Comparison of ENCODE assay signal across 8 mouse cellular contexts in the genomic region with DNA sequence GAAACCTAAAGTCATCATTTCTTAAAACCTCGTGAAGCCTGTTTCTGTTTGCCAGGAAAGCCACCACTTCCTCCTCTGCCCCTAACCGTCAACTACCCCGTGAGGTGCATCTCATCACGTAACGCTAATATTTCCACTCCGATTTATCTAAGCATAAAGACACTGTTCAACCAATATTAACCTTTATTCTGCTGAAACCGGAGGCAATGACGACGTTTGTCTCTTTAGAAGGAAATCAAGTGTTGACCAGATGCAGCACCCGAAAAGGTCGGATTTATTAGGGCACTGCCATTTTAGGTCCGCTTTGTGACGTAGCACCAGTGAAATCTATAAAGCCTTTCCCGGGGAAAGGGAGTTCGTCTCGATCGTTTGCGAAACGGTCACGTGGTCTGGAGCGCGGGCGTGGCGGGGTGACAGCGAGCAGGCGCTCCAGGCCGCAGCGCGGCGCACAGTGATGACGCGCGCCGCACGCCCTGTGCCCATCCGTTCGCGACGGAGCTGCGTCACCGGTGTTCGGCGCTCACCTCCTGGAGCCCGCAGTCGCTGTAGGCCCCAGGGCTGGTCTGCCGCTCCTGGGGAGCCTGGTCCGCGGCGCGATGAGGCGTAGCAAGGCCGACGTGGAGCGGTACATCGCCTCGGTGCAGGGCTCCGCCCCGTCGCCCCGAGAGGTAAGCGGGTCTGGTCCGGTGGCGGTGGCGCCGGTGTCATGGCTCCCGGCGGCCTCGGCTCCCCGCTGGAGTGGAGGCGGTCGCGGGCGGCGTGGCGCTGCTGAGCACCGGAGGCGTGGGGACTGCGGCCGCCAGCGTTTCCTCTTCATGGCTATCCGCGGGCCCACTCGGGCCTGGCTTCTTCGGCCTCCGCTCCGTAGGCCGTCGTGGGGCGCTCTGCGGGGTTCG. TPM values are rescaled to one million over a fixed set of nuclear protein-coding genes. Genes with fewer than 3 reads are reported as not detected.
A peak's percentile ranks its signal among the peaks of the same experiment; 100 is the strongest.
DNase-seq lines count a peak whose midpoint lies in the region; ATAC-seq and TF ChIP-seq lines count a peak whose summit lies in the region.

Gene Ranbp2 (plus strand): TSS at position 537 of the 896 bp plus-strand sequence.

- no peaks in the 10 kb centered on the region for H3K36me3 ChIP-seq in G1E (replicated peaks)
- H3K36me3 ChIP-seq in forebrain, embryonic 16.5 days (ENCODE audit: control insufficient read depth, insufficient read depth): no peaks in the 10 kb centered on the region
- 0 out of 2 replicates have a peak, but pooled peaks cover 6% of the 10 kb centered on the region for H3K36me3 ChIP-seq in lung, embryonic 14.5 days (ENCODE audit: insufficient read depth)
- H3K36me3 ChIP-seq in thymus, adult 2 months (ENCODE audit: control insufficient read depth, insufficient read depth, low read length): no peaks in the 10 kb centered on the region

- WGBS in forebrain, embryonic 16.5 days: 0% methylated on average over 90 of the region's 91 CpGs
- under 1% methylated on average over 89 of the region's 91 CpGs for WGBS in lung, embryonic 14.5 days
- under 1% methylated on average over 91 of the region's 91 CpGs for WGBS in olfactory bulb, adult 2 months
- under 1% methylated on average over 83 of the region's 91 CpGs for WGBS in thymus, adult 2 months

- no peaks in the 10 kb centered on the region for H3K9me3 ChIP-seq in G1E (replicated peaks)
- no peaks in the 10 kb centered on the region for H3K9me3 ChIP-seq in forebrain, embryonic 16.5 days (ENCODE audit: control insufficient read depth, low read length)
- no peaks in the 10 kb centered on the region for H3K9me3 ChIP-seq in lung, embryonic 14.5 days (ENCODE audit: low read depth, low read length)

- H3K4me1 ChIP-seq in G1E (ENCODE audit: insufficient read depth, low read depth, low read length): peaks cover 12% of the 10 kb centered on the region
- peaks cover 13% of the 10 kb centered on the region for H3K4me1 ChIP-seq in forebrain, embryonic 16.5 days (replicated peaks; ENCODE audit: control insufficient read depth, insufficient read depth, low read length)
- H3K4me1 ChIP-seq in lung, embryonic 14.5 days (ENCODE audit: insufficient read depth): no peaks in the 10 kb centered on the region
- H3K4me1 ChIP-seq in olfactory bulb, adult 2 months (ENCODE audit: control insufficient read depth, insufficient read depth, low read length): no peaks in the 10 kb centered on the region
- no peaks in the 10 kb centered on the region; the same call in 1 of the 2 replicates for H3K4me1 ChIP-seq in thymus, adult 2 months (replicated peaks; ENCODE audit: control insufficient read depth, insufficient read depth, low read length)

- intact Hi-C loops in heart, postnatal 36 days (cut with DNase I): loop anchor here (5.0 kb wide), 3 partner anchors 39 to 189 kb away; partner anchors contain the start of genes Ccdc138 and Gcc2

- no peaks in the 10 kb centered on the region for H3K27me3 ChIP-seq in G1E (ENCODE audit: insufficient read depth, low read length)
- H3K27me3 ChIP-seq in forebrain, embryonic 16.5 days (replicated peaks; ENCODE audit: control insufficient read depth, insufficient read depth, low read length): no peaks in the 10 kb centered on the region
- no peaks in the 10 kb centered on the region for H3K27me3 ChIP-seq in lung, embryonic 14.5 days (ENCODE audit: insufficient read depth, low read length)
- no peaks in the 10 kb centered on the region for H3K27me3 ChIP-seq in thymus, adult 2 months (ENCODE audit: control insufficient read depth, insufficient read depth, low read length)

- no peak for TF ChIP-seq CTCF in G1E (IDR thresholded peaks at IDR 0.05; ENCODE audit: low read depth, low read length)
- peak; percentile 32 for TF ChIP-seq CTCF in layer of hippocampus, adult 2 months (conservative IDR thresholded peaks at IDR 0.05)
- TF ChIP-seq CTCF in lung, embryonic 14.5 days (IDR thresholded peaks at IDR 0.05; ENCODE audit: low read depth): no peak
- no peak for TF ChIP-seq CTCF in olfactory bulb, adult 2 months (IDR thresholded peaks at IDR 0.05; ENCODE audit: insufficient read depth, low read depth, low read length)
- TF ChIP-seq CTCF in thymus, adult 2 months (IDR thresholded peaks at IDR 0.05; ENCODE audit: borderline replicate concordance, control insufficient read depth, extremely low read depth, insufficient read depth, low read length, poor library complexity): peak; percentile 55; the same call in 1 of the 2 replicates

- peak; percentile 52 for DNase-seq in G1E (ENCODE audit: low spot score)
- peak; percentile 98 to 100 for DNase-seq in cerebellum, adult 18-20 months
- DNase-seq in heart, postnatal 36 days: peak; percentile 97
- DNase-seq in layer of hippocampus, adult 2 months (ENCODE audit: low spot score in 2 of 2): peak; percentile 97 to 98
- DNase-seq in lung, embryonic 14.5 days: peak; percentile 100
- peak; percentile 97 for DNase-seq in thymus, adult 2 months

- peak within 1 kb of the TSS; percentile 94 for H3K27ac ChIP-seq in forebrain, embryonic 16.5 days (ENCODE audit: low read length)
- peak within 1 kb of the TSS; percentile 99 for H3K27ac ChIP-seq in layer of hippocampus, adult 2 months
- H3K27ac ChIP-seq in lung, embryonic 14.5 days (ENCODE audit: low read depth): peak within 1 kb of the TSS; percentile 98
- H3K27ac ChIP-seq in olfactory bulb, adult 2 months (ENCODE audit: insufficient read depth, low read depth, low read length): peak within 1 kb of the TSS; percentile 99
- peak within 1 kb of the TSS; percentile 80 for H3K27ac ChIP-seq in thymus, adult 2 months (ENCODE audit: control insufficient read depth, insufficient read depth, low read length)

- H3K9ac ChIP-seq in forebrain, embryonic 16.5 days (replicated peaks; ENCODE audit: low read depth, low read length): peak within 1 kb of the TSS; percentile 94
- H3K9ac ChIP-seq in lung, embryonic 14.5 days: peak within 1 kb of the TSS; percentile 97

- peak within 1 kb of the TSS; percentile 81 for H3K4me2 ChIP-seq in forebrain, embryonic 16.5 days (ENCODE audit: low read length)
- peak within 1 kb of the TSS; percentile 81 for H3K4me2 ChIP-seq in lung, embryonic 14.5 days

- peak; percentile 87 for TF ChIP-seq POLR2A in olfactory bulb, adult 2 months (IDR thresholded peaks at IDR 0.05; ENCODE audit: insufficient read depth, low read depth, low read length)
- TF ChIP-seq POLR2A in thymus, adult 2 months (IDR thresholded peaks at IDR 0.05; ENCODE audit: control insufficient read depth, extremely low read depth, insufficient read depth, low read length, poor library complexity): peak; percentile 90

- H3K4me3 ChIP-seq in G1E (ENCODE audit: low read depth, low read length): peak within 1 kb of the TSS; percentile 87
- peak within 1 kb of the TSS; percentile 99 for H3K4me3 ChIP-seq in forebrain, embryonic 16.5 days (replicated peaks; ENCODE audit: low read length)
- peak within 1 kb of the TSS; percentile 95 for H3K4me3 ChIP-seq in layer of hippocampus, adult 2 months
- peak within 1 kb of the TSS; percentile 93 for H3K4me3 ChIP-seq in lung, embryonic 14.5 days (ENCODE audit: low read depth, low read length)
- peak within 1 kb of the TSS; percentile 78 for H3K4me3 ChIP-seq in olfactory bulb, adult 2 months (ENCODE audit: insufficient read depth, low read depth, low read length)
- peak within 1 kb of the TSS; percentile 92 for H3K4me3 ChIP-seq in thymus, adult 2 months (ENCODE audit: control insufficient read depth, insufficient read depth, low read length)

- ATAC-seq in G1E (ENCODE audit: extremely low read depth, insufficient number of reproducible peaks, low FRiP score, poor library complexity, severe bottlenecking): peak; percentile 87
- peak; percentile 98 for ATAC-seq in forebrain, embryonic 16.5 days
- peak; percentile 98 for ATAC-seq in lung, embryonic 14.5 days (ENCODE audit: insufficient read depth)

RNA-seq across cellular contexts. Expression of gene Ranbp2, which starts in this region (rescaled TPM):
- 141 and 154 TPM in 2 replicates for total RNA-seq in G1E (2014; fragmentation: Nextera tagmentation)
- total RNA-seq in G1E (2017): 121 and 147 TPM in 2 replicates
- polyA plus RNA-seq in G1E (2012): 2.4 and 4.5 TPM in 2 replicates
- polyA plus RNA-seq in forebrain, embryonic 16.5 days (2015; fragmentation: Nextera tagmentation; extraction: Ambion mirVana): 22.8 and 24.8 TPM in 2 replicates
- total RNA-seq in heart, postnatal 36 days (2021): 10 to 100 TPM; 45.1 to 54.4 TPM
- 10 to 100 TPM; 78.2 to 81.5 TPM for total RNA-seq in layer of hippocampus, adult 2 months (2021)
- polyA plus RNA-seq in lung, embryonic 14.5 days (2014; fragmentation: Nextera tagmentation; extraction: Ambion mirVana): 40.8 and 41.8 TPM in 2 replicates
- 82.6 TPM in 1 of 2 replicates, not detected in the other for polyA plus RNA-seq in olfactory bulb, adult 2 months (2012; ENCODE audit: insufficient read depth, insufficient read length, low replicate concordance, missing spikeins)
- polyA plus RNA-seq in thymus, adult 2 months (2012; rRNA removed): 7.1 and 7.5 TPM in 2 replicates

Comparison
In these comparisons a context has a peak if more than half of its experiments do, and no peak if none do; other contexts are left out.
1. Peak in every context shown above with its lines: DNase-seq, ATAC-seq, H3K4me3 ChIP-seq and H3K27ac ChIP-seq.
2. CTCF ChIP-seq: peak in layer of hippocampus, adult 2 months (single experiment) and thymus, adult 2 months (single experiment); none in G1E (single experiment), lung, embryonic 14.5 days (single experiment) and olfactory bulb, adult 2 months (single experiment).